Mouse (Mus musculus) left cerebral cortex, adult 11 months (tissue): Measurements from ENCODE around the gene Usp51.
"Not testable (repeated sequence)": the region's sequence is repeated elsewhere in the genome, so short reads cannot be mapped to it uniquely, and the experiment has no call there.

ENCODE experiments used
- DNase-seq: peaks from one replicate; pipeline ENCODE4 v3.0.0; 2022; ENCODE audit warnings: low spot score

Usp51 gene

DNA sequence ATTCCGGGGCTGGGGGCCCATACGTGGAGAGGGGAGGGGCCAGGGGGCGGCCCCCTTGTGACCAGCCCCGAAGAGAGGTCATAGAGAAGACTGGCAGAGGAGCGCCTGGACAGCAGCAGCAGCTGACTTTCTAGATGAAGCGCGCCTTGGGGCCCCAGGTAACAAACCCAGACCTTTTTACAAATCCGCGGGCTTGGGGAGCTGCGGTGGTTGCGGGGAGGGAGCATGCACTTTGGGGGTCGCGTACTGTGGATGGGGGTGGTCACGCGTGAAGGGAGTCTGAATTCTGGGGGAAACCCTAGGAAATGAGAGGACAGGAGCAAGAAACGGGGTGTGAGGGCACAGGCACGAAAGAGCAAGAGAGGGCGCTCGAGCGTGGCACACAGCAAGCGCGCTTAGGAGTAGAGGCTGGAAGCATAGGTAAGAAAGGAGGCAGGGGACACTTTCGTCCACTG, at the start of gene Usp51:
Usp51 (plus strand) TSS at position 83 of the 455 bp plus-strand sequence.
- DNase-seq: no peak

DNA sequence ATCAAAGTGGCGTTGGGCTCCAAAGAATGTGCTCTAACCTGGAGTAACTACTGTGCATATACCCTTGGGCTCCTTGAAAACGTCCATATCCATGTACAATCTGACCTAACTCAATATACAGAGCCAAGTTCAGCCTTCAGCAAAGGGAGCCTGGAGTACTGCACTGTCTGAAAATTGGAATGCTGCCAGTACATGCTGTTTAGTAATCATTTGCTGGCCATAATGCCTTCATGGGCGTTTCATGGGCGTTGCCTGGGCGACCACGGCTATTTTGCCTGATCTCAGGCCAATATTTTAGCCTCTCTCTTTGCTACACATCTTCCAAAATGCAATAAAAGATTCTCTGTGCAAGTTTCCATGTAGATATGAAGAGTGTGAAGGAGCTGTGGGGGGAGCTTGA, 36.7 kb upstream of the Usp51 start:
- no peak for DNase-seq

GRCm38 (mm10) chrX:152973476-152974203, 32.6 kb upstream of the Usp51 start:
- not testable (repeated sequence) for DNase-seq

DNA sequence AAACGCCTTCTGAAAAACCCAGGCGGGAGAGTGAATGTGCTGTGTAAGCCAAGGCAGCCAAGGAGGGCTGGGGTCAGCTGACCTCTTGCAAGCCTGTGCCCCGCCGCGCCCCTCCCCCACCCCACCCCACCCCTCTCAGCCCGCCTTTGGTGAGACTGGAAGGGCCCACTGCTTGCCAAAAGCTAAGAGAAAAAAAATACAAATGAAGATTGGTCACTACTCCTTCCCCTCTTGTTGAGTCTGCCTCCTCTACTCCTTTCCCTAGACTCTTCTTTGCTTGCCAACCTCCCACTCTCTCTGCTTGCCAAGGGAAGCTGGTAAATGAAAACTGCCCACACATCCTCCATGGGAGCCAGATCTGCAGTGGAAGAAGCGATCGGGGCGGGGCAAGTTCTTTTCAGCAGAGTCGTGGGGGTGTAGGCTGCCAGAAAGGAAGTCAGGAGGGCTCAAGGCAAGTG, 32.0 kb upstream of the Usp51 start:
- DNase-seq: peak; percentile 38

DNA sequence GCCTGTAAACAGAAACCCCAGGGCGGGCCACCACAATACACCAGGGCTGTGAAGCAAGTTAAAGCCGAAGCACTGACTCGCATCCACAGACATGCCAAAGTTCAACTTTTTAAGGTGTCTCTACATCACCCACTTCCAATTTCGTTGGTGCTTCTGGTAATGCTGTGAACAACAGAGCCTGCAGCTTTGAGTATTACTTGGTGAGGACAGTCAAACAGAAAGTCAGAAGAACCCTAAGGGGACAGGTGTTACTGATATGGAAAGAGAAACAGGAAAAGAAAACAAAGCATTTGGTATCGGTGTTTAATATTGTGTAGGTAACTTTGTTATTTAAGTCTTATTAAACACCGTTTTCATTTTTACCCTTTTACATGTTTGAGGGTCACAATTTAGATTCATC, 29.7 kb upstream of the Usp51 start:
- no peak for DNase-seq

DNA sequence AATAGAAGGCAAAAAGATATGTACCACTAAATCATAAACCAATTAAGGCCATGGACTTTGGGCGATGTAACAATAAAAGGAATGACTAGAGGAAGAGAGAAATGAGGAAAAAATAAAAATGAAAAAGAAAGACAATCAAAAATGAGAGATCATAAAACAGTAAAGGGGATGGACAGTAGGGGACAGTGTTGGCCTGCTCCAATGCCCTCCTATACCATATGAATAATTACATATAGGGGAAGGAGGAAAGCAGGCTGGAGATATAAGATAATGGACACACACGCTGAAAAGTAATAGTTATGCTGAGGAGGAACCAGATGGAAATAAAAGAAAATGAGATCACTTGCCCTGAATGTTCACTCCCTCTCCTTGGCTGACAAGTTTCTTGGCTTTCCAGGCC, 21.3 kb upstream of the Usp51 start:
- no peak for DNase-seq

- DNase-seq: not testable (repeated sequence)
Observed at GRCm38 (mm10) chrX:152989852-152990251, 16.4 kb upstream of the Usp51 start.

GRCm38 (mm10) chrX:152996105-152996504, 10.2 kb upstream of the Usp51 start:
- DNase-seq: not testable (repeated sequence)

DNA sequence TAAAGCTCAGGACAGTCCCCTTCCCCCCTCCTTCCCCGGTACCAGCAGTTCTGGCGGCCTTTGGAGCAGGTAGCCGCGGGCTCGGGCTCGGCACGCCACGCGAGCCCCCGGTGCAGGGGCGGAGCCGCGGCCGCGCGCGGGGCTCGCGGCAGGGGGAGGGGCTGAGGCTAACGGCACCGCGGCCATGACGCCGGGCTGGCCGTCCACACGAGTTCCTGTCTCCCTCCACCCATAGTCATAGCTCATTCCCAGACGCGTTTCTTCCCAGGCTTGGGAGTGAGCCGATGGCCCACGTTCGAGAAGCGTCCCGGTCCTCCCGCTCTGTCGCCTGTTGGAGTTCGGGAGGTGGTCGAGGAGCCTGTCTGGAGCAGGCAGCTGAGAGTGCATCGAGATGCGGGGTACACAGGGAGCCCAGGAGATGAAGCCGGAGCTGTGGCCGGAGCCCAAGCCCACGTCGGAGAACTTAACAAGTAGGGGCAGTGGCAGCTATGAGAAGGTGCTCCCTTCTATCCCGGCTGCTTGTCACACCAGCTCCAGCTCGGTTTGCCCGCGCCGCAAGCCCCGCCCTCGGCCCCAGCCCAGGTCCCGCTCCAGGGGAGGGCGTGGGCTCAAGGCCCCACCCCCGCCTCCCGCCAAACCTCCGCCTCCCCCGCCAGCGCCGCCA, 884 bp downstream of the Usp51 start:
- DNase-seq: no peak

- DNase-seq: no peak
Observed at GRCm38 (mm10) chrX:153007685-153008047, 1.4 kb downstream of the Usp51 start.

DNA sequence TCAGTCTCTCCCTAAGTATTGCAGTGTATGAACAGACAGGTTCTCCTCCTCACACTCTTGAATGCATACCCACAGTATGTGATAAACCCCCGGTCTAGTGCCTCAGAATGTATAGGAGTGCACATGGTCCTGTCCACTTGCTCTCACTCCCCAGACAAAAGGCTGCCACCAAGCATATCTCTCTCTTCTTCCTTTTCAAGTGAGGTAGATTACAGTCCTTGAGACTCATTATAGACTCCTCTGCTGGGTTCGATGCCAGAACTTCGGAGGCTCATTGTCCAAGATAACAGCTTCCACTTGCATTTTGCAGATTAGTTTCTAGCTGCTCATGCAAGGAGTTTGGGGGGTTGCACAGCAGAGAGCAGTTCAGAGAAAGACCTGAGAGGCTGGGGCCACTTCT, 19.0 kb downstream of the Usp51 start:
- not testable (repeated sequence) for DNase-seq

DNA sequence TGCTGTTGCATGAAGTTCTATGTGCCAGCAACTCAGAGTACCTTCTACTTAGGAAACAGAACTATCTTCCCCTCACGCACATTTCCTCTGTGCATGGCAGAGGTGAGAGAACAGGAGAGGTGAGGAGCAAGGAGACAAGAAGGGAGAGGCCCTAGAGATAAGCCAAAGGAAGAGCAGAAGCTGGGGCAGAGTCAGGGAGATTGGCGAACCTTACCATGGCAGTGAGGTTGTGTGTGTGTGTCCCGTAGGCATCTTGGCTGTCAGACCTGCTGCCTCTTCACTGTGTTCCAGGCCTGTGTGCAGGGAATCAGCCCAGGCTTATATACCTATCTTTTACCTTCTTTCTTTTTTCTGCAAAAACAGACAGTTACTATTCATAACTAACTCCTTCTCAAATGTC, 19.4 kb downstream of the Usp51 start:
- not testable (repeated sequence) for DNase-seq

DNA sequence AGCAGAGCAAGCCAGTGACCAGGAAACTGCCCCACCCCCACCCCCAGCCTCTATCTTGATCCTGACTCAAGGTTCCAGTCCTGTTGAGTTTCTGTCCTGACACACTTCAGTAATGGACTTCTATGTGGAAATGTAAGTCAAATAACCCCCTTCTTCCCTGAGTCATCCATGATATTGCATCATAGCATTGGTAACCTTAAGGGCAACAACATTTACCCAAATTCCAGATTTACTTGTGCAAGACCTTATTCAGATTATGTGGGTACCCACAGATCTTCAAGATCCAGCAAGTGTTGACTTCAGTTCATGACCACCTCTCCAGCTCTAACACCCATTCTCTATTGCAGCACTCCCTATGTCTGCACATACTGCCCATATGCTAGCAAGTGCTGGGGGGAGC, 25.3 kb downstream of the Usp51 start:
- DNase-seq: not testable (repeated sequence)

DNA sequence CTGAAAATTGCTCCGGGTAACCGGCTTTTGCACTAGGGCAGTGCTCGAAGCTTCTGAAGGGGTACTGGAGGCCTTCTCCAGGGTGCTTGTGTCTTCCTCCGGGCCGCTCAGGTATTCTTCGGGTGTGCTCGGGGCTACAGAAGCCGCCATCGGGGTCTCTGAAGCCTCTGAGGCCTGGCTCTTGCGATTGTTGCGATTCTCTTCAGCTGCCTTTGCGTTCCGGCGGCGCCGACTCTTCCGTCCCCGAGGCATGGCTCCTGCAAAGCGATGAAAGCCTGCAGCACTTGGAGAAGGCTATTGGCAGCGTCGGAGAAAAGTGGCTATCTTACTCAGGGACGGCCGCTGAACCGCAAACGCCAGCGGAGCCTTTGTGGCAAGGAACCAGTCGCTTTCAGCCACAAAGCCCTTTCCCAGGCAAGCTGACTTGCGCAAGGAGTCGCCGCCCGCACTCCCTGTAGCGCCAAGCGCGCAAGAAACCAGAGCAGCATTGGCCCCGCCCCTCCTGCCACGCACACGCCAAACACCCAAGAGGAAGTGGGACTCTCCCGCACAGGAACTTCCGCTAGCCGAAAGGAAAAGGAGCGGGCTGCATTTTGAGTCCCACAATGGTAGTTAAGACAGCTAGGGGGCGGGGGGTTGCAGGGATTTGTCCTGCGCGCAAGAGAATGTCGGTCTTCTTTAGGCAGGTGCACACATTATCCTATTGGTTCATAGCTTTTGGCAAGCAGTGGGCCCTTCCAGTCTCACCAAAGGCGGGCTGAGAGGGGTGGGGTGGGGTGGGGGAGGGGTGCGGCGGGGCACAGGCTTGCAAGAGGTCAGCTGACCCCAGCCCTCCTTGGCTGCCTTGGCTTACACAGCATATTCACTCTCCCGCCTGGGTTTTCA, 31.1 kb downstream of the Usp51 start, which contains the start of gene Mageh1:
Mageh1 (minus strand) TSS at position 489 of the 885 bp plus-strand sequence.
- peak; percentile 66 for DNase-seq

DNA sequence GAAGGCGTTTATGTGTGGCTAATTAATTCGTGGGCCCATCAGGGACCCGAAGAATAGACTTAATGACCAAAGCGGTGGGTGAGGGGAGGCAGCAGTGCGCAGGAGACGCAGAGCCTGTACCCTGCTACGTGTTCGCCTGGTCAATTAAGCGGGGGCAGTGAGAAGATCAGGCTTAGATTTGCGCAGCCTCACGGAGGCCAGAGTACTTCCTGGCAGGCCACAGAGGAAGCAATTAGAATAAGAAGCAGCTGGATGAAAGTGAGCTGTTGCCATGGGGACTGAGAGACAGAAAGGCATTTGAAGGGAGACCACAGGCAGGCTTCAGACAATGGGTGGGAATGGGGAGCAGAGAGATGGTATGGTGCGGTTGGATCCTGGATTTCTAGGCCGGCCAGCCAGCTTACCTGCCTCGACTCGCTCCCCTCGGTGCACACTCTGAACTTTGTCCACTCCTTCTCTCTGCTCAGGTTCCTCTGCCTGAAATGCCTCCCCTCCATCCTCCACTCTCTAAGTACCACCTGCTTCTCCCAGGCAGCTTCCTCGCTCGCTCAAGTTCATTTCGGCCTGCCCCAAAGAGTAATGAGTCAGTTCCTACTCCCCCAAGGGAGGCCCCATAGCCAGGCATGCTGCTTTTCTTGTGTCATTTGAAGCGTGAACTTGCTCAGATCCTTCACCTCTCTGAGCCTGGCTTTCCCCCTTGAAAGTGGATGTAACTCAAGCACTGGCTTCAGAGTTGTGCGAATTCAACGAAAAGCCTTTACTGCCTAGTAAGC, 31.9 kb downstream of the Usp51 start:
- DNase-seq: not testable (repeated sequence)
